Mouse (Mus musculus): ENCODE measurements around the gene Acbd3.

DNA sequence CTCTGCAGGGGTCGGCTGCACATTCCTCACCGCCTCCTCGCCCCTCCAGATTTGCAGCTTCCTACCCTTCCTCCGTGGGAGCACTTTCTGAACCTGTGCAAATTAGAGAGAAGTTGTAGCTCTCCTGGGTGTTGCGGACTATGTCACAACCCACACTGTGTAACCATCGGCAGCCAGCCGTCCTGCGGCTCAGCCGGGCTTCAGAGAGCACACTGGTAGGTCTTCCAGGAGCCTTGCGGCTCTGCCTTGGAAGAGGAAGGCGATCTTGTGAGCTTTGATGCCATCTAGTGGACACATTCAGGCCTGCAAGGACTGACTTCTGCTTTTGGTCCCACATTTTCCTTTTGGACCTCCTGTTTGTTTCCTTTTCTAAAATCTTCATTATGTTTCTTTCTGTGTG, 38.0 kb downstream of the Acbd3 start:
- TF ChIP-seq CTCF (IDR thresholded peaks at IDR 0.05; ENCODE audit: borderline replicate concordance, insufficient read depth, low read depth, low read length) = peak; percentile 91
- peak; percentile 30; the same call in 1 of the 2 replicates for TF ChIP-seq POLR2A (IDR thresholded peaks at IDR 0.05; ENCODE audit: borderline replicate concordance, insufficient read depth, low read length)
